Mouse (Mus musculus): Measurements from ENCODE around the gene Capza1. TPM values are rescaled to one million over a fixed set of nuclear protein-coding genes. Genes with fewer than 3 reads are reported as not detected.

Gene Capza1
- polyA plus RNA-seq, 1 experiment = 85.7 TPM

GRCm38 (mm10) chr3:104791017-104791416 lies 73.3 kb downstream of the Capza1 start:
- no peak for TF ChIP-seq POLR2A (IDR thresholded peaks at IDR 0.05; ENCODE audit: control insufficient read depth, extremely low read depth, insufficient read depth, low read length, poor library complexity)
- TF ChIP-seq CTCF (IDR thresholded peaks at IDR 0.05; ENCODE audit: borderline replicate concordance, control insufficient read depth, extremely low read depth, insufficient read depth, low read length, poor library complexity) = no peak
- DNase-seq = no peak
- no peak overlapping the region for H3K27ac ChIP-seq (ENCODE audit: control insufficient read depth, insufficient read depth, low read length)
- peaks cover 7% of the 10 kb centered on the region for H3K36me3 ChIP-seq (ENCODE audit: control insufficient read depth, insufficient read depth, low read length)
- H3K27me3 ChIP-seq (ENCODE audit: control insufficient read depth, insufficient read depth, low read length) = peaks cover 6% of the 10 kb centered on the region; the same call in 1 of the 2 replicates
- WGBS = 74% methylated on average over 4 of the region's 4 CpGs
- H3K4me1 ChIP-seq (replicated peaks; ENCODE audit: control insufficient read depth, insufficient read depth, low read length) = peaks cover 6% of the 10 kb centered on the region
- no peak overlapping the region for H3K4me3 ChIP-seq (ENCODE audit: control insufficient read depth, insufficient read depth, low read length)

DNA sequence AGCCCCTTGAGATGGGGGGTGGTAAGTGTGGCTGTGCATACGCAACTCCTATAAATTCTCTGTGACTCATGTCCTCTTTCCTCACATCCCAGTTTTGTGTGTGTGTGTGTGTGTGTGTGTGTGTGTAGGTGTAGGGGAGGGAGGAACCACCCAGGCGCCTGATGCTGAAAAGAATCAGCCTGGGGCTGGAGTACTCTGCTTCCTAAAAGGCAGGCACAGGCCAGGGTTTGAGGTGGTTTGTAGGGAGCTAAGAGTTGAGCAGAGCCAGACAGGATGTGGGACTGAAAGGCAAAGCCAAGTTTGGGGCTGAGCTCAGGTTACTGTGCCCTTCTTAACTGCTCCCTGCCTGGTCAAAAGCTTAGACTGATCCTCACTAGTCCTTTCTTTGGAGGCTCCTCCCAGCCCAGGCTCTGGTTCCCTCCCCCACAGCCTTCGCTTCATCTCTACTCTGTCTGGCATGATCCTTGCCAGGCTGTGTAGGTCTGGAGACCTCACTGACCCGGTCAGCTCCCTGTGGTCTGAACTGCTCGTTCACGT lies 73.8 kb downstream of the Capza1 start:
- H3K4me3 ChIP-seq (ENCODE audit: control insufficient read depth, insufficient read depth, low read length) = no peak overlapping the region
- 78% methylated on average over 6 of the region's 6 CpGs for WGBS
- no peak overlapping the region for H3K27ac ChIP-seq (ENCODE audit: control insufficient read depth, insufficient read depth, low read length)
- peaks cover 6% of the 10 kb centered on the region; the same call in 1 of the 2 replicates for H3K27me3 ChIP-seq (ENCODE audit: control insufficient read depth, insufficient read depth, low read length)
- H3K4me1 ChIP-seq (replicated peaks; ENCODE audit: control insufficient read depth, insufficient read depth, low read length) = peaks cover 6% of the 10 kb centered on the region
- no peak for DNase-seq
- peaks cover 2% of the 10 kb centered on the region for H3K36me3 ChIP-seq (ENCODE audit: control insufficient read depth, insufficient read depth, low read length)
- TF ChIP-seq POLR2A (IDR thresholded peaks at IDR 0.05; ENCODE audit: control insufficient read depth, extremely low read depth, insufficient read depth, low read length, poor library complexity) = no peak
- TF ChIP-seq CTCF (IDR thresholded peaks at IDR 0.05; ENCODE audit: borderline replicate concordance, control insufficient read depth, extremely low read depth, insufficient read depth, low read length, poor library complexity) = no peak

- no peak for TF ChIP-seq CTCF (IDR thresholded peaks at IDR 0.05; ENCODE audit: borderline replicate concordance, control insufficient read depth, extremely low read depth, insufficient read depth, low read length, poor library complexity)
- no peak for TF ChIP-seq POLR2A (IDR thresholded peaks at IDR 0.05; ENCODE audit: control insufficient read depth, extremely low read depth, insufficient read depth, low read length, poor library complexity)
- DNase-seq = no peak
- no peak overlapping the region for H3K27ac ChIP-seq (ENCODE audit: control insufficient read depth, insufficient read depth, low read length)
These were observed 74.5 kb downstream of the Capza1 start for GRCm38 (mm10) chr3:104789822-104790221.

GRCm38 (mm10) chr3:104789312-104789605 lies 75.0 kb downstream of the Capza1 start:
- peaks cover 11% of the 10 kb centered on the region for H3K4me1 ChIP-seq (replicated peaks; ENCODE audit: control insufficient read depth, insufficient read depth, low read length)
- WGBS = 48% methylated on average over 10 of the region's 10 CpGs
- H3K27ac ChIP-seq (ENCODE audit: control insufficient read depth, insufficient read depth, low read length) = no peak overlapping the region
- peak overlapping the region; percentile 44 for H3K4me3 ChIP-seq (ENCODE audit: control insufficient read depth, insufficient read depth, low read length)
- H3K36me3 ChIP-seq (ENCODE audit: control insufficient read depth, insufficient read depth, low read length) = no peaks in the 10 kb centered on the region
- peaks cover 6% of the 10 kb centered on the region; the same call in 1 of the 2 replicates for H3K27me3 ChIP-seq (ENCODE audit: control insufficient read depth, insufficient read depth, low read length)
- TF ChIP-seq POLR2A (IDR thresholded peaks at IDR 0.05; ENCODE audit: control insufficient read depth, extremely low read depth, insufficient read depth, low read length, poor library complexity) (no peak), CTCF (IDR thresholded peaks at IDR 0.05; ENCODE audit: borderline replicate concordance, control insufficient read depth, extremely low read depth, insufficient read depth, low read length, poor library complexity) (no peak)
- no peak for DNase-seq

More at GRCm38 (mm10) chr3:104789822-104790221, 74.5 kb downstream of the Capza1 start:
- peaks cover 6% of the 10 kb centered on the region for H3K4me1 ChIP-seq (replicated peaks; ENCODE audit: control insufficient read depth, insufficient read depth, low read length)
- H3K27me3 ChIP-seq (ENCODE audit: control insufficient read depth, insufficient read depth, low read length) = peaks cover 6% of the 10 kb centered on the region; the same call in 1 of the 2 replicates
- WGBS = 92% methylated on average over 13 of the region's 13 CpGs
- no peak overlapping the region for H3K4me3 ChIP-seq (ENCODE audit: control insufficient read depth, insufficient read depth, low read length)
- no peaks in the 10 kb centered on the region for H3K36me3 ChIP-seq (ENCODE audit: control insufficient read depth, insufficient read depth, low read length)

- Histone ChIP-seq H3K4me1 (replicated peaks; ENCODE audit: control insufficient read depth, insufficient read depth, low read length) (peaks cover 15% of the 10 kb centered on the region), H3K27ac (ENCODE audit: control insufficient read depth, insufficient read depth, low read length) (no peak overlapping the region), H3K27me3 (ENCODE audit: control insufficient read depth, insufficient read depth, low read length) (peaks cover 6% of the 10 kb centered on the region; the same call in 1 of the 2 replicates), H3K4me3 (ENCODE audit: control insufficient read depth, insufficient read depth, low read length) (peak overlapping the region; percentile 44), H3K36me3 (ENCODE audit: control insufficient read depth, insufficient read depth, low read length) (no peaks in the 10 kb centered on the region)
- TF ChIP-seq POLR2A (IDR thresholded peaks at IDR 0.05; ENCODE audit: control insufficient read depth, extremely low read depth, insufficient read depth, low read length, poor library complexity) (0 out of 2 replicates have a peak, but pooled peaks have one; percentile 12), CTCF (IDR thresholded peaks at IDR 0.05; ENCODE audit: borderline replicate concordance, control insufficient read depth, extremely low read depth, insufficient read depth, low read length, poor library complexity) (peak; percentile 53; the same call in 1 of the 2 replicates)
- DNase-seq = peak; percentile 26
- WGBS = 3% methylated on average over 44 of the region's 52 CpGs
These were observed 75.6 kb downstream of the Capza1 start for GRCm38 (mm10) chr3:104788561-104789311.

GRCm38 (mm10) chr3:104788075-104788474 lies 76.2 kb downstream of the Capza1 start, which contains the start of gene Rhoc:
TSS of gene Rhoc (plus strand) at chr3:104788375.
- DNase-seq = no peak
- TF ChIP-seq CTCF (IDR thresholded peaks at IDR 0.05; ENCODE audit: borderline replicate concordance, control insufficient read depth, extremely low read depth, insufficient read depth, low read length, poor library complexity) (no peak), POLR2A (IDR thresholded peaks at IDR 0.05; ENCODE audit: control insufficient read depth, extremely low read depth, insufficient read depth, low read length, poor library complexity) (no peak)
- Histone ChIP-seq H3K27me3 (ENCODE audit: control insufficient read depth, insufficient read depth, low read length) (peaks cover 6% of the 10 kb centered on the region; the same call in 1 of the 2 replicates), H3K4me1 (replicated peaks; ENCODE audit: control insufficient read depth, insufficient read depth, low read length) (peaks cover 15% of the 10 kb centered on the region), H3K4me3 (ENCODE audit: control insufficient read depth, insufficient read depth, low read length) (peak within 1 kb of the TSS; percentile 44), H3K36me3 (ENCODE audit: control insufficient read depth, insufficient read depth, low read length) (no peaks in the 10 kb centered on the region), H3K27ac (ENCODE audit: control insufficient read depth, insufficient read depth, low read length) (no peak within 1 kb of the TSS)
- WGBS = 67% methylated on average over 3 of the region's 3 CpGs
